Mouse (Mus musculus): ENCODE measurements around the gene Pcgf3.
"Not testable (repeated sequence)": the region's sequence is repeated elsewhere in the genome, so short reads cannot be mapped to it uniquely, and the experiment has no call there.

Gene Pcgf3

GRCm38 (mm10) chr5:108469617-108470016 lies 8.6 kb downstream of the Pcgf3 start:
- DNase-seq (ENCODE audit: low spot score in 2 of 2): no peak

GRCm38 (mm10) chr5:108473737-108474136 lies 12.7 kb downstream of the Pcgf3 start:
- DNase-seq (ENCODE audit: low spot score in 2 of 2): no peak

GRCm38 (mm10) chr5:108475977-108476376 lies 14.9 kb downstream of the Pcgf3 start:
- peak in 1 of 2 experiments; percentile 33 for DNase-seq (ENCODE audit: low spot score in 2 of 2)

GRCm38 (mm10) chr5:108483006-108483405 lies 22.0 kb downstream of the Pcgf3 start:
- DNase-seq (ENCODE audit: low spot score in 2 of 2): no peak

GRCm38 (mm10) chr5:108485239-108485638 lies 24.2 kb downstream of the Pcgf3 start:
- no peak for DNase-seq (ENCODE audit: low spot score in 2 of 2)

- DNase-seq (ENCODE audit: low spot score in 2 of 2): not testable (repeated sequence)
Measured at GRCm38 (mm10) chr5:108486148-108486547, 25.1 kb downstream of the Pcgf3 start.

- DNase-seq (ENCODE audit: low spot score in 2 of 2): no peak
Measured at GRCm38 (mm10) chr5:108501573-108501972, 40.5 kb downstream of the Pcgf3 start.

- no peak for DNase-seq (ENCODE audit: low spot score in 2 of 2)
Measured at GRCm38 (mm10) chr5:108502286-108502685, 41.3 kb downstream of the Pcgf3 start.

- DNase-seq (ENCODE audit: low spot score in 2 of 2): no peak
Measured at GRCm38 (mm10) chr5:108515581-108516361, 54.7 kb downstream of the Pcgf3 start.

- DNase-seq (ENCODE audit: low spot score in 2 of 2): no peak
Measured at GRCm38 (mm10) chr5:108516655-108517054, 55.6 kb downstream of the Pcgf3 start.

- DNase-seq (ENCODE audit: low spot score in 2 of 2): no peak
Measured at GRCm38 (mm10) chr5:108518106-108518885, 57.3 kb downstream of the Pcgf3 start.

GRCm38 (mm10) chr5:108518951-108519350 lies 57.9 kb downstream of the Pcgf3 start:
- no peak for DNase-seq (ENCODE audit: low spot score in 2 of 2)

GRCm38 (mm10) chr5:108520153-108520552 lies 59.1 kb downstream of the Pcgf3 start:
- DNase-seq (ENCODE audit: low spot score in 2 of 2): no peak

GRCm38 (mm10) chr5:108521016-108521415 lies 60.0 kb downstream of the Pcgf3 start:
- DNase-seq (ENCODE audit: low spot score in 2 of 2): no peak

GRCm38 (mm10) chr5:108521896-108522295 lies 60.9 kb downstream of the Pcgf3 start:
- no peak for DNase-seq (ENCODE audit: low spot score in 2 of 2)

GRCm38 (mm10) chr5:108522597-108522996 lies 61.6 kb downstream of the Pcgf3 start:
- no peak for DNase-seq (ENCODE audit: low spot score in 2 of 2)

GRCm38 (mm10) chr5:108534188-108534587 lies 73.2 kb downstream of the Pcgf3 start:
- DNase-seq (ENCODE audit: low spot score in 2 of 2): no peak

GRCm38 (mm10) chr5:108543516-108544291 lies 82.7 kb downstream of the Pcgf3 start:
- no peak for DNase-seq (ENCODE audit: low spot score in 2 of 2)

- DNase-seq (ENCODE audit: low spot score in 2 of 2): no peak
Measured at GRCm38 (mm10) chr5:108547636-108548035, 86.6 kb downstream of the Pcgf3 start.

- no peak for DNase-seq (ENCODE audit: low spot score in 2 of 2)
Measured at GRCm38 (mm10) chr5:108549137-108549488, 88.1 kb downstream of the Pcgf3 start.

GRCm38 (mm10) chr5:108549489-108550206 lies 88.6 kb downstream of the Pcgf3 start, which contains the start of gene Cplx1:
Gene Cplx1, minus strand, starts transcription at chr5:108550024.
- DNase-seq (ENCODE audit: low spot score in 2 of 2): peak; percentile 81 to 83

Measured in right cerebral cortex, postnatal 10 days (tissue).